Mouse (Mus musculus): ENCODE results near the gene Pwwp2b.

Gene Pwwp2b

DNA sequence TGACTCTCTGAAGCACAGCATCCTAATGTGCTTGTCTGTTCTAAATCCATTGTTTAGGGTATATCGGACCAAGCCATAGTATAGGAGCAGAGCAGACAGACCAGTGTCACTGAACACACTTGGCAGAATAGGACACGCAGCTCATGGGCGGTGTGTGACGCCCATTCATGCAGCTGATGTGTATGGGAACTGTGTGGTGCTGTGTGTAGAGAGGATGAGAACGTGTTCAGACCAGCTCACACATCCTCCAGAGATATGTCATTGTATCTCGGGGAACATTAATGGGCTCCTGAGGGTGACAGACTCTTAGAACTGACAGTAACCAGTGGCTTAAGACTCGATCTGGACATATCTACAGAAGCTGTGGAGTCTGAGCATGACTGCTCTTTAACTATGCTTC, 21.9 kb upstream of the Pwwp2b start:
- no peak for DNase-seq

DNA sequence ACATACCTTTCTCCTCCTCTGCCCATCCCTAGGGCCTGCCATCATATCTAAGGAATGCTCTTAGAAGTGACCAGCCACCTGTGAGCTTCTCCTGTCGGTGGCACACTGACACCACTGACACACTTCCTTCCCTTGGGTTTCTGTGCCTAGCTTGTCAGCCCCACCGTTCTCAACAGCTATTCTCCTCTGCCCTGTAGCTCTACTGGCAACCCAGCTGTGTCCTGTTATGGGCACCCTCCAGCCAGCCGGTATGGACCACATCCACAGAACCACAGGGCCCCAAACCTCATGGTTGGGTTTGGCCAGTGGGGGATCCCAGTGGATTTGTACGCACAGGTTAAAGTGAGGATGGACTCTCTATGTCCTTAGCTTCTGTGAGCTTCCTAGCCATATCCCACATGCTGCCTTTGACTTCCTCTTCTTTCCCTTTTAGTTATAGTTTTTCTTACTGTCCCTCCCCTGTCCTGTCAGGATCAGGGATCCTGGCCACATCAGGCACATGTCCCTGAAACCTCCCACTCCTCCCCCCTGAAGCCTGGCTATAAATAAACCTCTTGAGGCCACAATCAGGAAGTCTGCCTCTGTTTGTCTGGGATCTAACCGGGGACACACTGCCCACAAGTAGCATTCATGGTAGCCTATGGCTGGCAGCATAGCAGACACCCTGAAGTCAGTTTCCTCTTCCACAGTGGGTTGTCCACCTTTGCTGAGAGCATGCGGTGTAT, 19.7 kb upstream of the Pwwp2b start:
- DNase-seq = no peak

DNA sequence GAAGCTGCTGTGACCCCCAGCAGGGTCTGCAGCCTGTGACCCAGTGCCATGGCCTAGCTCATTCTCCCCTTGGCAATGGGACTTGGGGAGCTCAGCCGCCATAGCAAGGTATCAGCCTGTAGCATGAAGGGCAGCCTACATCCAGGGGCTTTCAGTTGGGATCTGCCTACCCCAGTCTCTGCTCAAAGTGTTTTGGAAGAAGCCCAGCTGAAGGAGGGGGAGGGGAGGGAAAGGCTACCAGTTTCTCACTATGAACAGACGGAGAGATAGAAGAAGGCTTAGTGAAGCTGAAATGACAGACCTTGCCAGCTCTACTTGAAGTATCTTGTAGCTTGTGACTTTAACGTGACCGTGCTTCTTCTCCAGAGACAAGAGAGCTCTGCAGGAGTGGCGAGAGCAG, 18.4 kb upstream of the Pwwp2b start:
- no peak for DNase-seq

DNA sequence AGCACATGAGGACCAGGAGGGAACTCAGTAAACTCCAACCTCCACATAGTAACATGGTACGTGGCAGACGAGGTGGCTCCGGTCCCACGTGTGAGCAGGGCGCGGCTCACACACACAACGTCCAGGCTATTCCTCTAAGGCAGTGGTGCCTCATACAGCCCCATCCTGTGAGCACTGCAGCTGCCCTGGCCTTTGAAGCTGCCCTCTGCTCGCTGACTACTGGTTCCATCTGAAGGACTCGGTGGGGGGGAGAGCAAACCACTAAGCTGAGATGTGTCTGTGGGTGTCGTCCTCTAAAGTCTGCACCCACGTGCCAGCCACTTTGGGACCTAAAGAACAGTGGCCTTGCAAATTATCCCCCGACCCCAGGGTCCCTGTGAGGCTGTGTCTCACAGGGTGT, 18.0 kb upstream of the Pwwp2b start:
- no peak for DNase-seq

DNA sequence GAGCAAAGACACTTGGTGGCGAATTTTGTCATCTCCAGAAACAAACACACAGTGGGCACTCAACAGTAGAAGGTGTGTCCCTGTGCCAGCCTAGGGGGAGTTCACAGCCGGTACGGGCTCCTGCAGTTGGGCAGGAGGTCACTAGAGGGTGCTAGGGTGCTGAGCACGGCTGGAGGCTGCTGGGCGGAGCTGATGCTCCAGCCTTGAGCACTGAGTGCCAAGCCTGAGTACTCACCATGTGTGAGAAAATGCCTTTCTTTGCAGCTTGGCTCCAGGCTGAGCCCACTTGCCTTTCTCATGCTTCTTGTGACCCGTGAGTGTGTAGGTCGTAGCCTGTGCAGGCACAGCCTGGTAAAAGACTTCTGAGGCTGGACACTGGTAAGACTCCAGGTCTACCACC, 14.6 kb upstream of the Pwwp2b start:
- peak; percentile 85 for DNase-seq

DNA sequence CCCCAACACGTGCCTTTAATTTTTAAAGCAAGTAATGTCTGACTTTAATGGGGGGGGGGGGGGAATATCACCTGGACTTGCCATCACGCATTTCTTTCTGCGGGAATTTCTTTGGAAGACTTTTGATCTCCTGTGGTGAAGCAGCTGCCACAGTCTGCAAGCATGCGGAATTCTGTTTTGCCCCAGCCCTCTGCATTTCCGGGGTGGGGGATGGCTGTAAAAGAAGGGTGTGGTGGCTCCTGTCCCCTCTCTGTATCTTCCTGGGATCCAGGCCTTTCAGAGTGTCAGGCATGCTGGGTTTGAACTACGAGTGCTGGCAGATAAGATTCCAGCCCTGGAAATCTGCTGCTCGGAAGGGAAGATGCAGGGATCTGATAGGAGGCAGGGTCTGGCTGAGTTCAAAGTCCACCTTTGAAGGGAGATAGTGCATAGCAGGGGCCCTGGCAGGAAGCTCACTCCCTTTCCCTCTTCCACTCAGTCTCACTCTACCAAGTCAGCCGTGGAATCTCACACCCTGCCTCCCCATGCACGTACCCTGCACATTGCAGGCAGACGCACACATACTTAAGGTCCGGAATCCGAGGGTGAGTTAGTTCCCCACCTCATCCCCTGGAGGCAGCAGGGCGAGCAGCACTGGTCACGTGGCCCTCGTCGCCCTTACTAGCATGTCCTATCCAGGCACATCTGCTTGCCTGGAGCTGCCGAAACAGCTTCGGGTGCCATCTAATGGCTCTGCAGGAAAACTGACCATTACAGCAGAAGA, 13.7 kb upstream of the Pwwp2b start:
- DNase-seq = no peak

DNA sequence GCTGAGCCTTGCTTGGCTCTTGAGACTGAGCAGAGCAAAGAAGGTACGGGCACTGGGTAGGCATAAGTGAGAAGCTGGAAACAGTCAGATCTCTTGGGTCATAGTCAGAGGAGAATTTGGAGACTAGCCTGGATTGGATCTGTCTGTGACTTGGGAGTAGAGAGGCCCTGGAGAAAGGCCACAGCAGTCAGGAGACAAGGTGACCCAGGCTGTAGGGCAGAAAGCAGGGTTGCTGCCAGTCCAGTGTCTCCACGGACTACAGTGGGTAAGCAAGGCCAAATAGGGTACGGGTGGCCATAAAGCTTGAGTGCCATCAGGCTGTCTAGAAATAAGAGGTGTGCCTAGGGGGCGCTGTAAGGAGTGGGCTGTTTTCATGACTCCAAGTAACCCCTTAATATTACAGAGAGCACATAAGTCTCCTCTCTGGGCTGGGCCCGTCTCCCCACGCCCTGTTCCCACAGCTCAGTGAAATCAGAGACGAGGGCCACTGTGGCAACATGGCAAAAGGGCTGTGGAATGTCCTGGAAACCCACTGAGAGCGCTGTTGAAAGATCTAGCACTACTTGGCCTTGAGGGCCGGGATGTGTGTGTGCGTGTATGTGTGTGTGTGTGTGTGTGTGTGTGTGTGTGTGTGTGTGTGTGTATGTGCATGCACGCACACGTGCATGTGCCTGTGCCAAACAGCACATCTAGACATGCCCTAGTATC, 12.5 kb upstream of the Pwwp2b start:
- DNase-seq = no peak

DNA sequence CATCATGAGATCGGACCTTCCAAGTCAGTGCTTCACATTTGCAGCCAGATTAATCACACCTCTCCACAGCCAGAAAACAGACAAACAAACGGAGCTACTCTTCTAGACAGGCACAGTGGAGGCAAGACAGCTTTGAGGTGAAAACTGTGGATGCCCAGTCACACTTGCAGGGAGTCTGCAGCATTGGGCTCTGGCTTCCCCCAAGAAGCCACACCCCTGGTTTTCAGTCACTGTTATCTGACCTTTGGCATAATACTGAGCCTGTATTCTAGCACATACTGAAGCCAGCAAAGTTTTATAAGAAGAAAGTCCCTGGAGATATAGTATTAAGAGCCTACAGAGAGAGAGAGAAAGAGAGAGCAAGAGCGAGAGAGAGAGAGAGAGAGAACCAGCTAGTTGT, 8.8 kb upstream of the Pwwp2b start:
- DNase-seq = no peak

DNA sequence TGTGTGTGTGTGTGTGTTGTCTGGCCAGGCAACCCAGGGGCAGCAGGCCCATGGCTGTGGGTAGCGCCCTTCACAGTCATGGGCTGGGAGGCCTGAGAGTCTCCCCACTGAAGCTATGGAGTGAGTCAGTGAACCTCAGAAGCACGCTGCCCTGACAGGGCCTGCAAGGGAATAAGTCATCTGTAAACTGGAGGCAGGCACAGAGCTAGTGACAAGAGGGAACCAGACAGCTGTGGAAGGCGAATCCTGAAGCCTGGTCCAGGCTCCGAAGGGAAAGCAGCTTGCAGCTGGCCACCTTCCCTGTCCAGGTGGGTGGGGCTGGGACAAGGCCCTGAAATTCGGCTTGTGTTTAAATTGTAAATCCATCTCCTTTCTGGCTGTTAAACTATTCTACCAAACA, 2.2 kb upstream of the Pwwp2b start:
- DNase-seq = peak; percentile 47

DNA sequence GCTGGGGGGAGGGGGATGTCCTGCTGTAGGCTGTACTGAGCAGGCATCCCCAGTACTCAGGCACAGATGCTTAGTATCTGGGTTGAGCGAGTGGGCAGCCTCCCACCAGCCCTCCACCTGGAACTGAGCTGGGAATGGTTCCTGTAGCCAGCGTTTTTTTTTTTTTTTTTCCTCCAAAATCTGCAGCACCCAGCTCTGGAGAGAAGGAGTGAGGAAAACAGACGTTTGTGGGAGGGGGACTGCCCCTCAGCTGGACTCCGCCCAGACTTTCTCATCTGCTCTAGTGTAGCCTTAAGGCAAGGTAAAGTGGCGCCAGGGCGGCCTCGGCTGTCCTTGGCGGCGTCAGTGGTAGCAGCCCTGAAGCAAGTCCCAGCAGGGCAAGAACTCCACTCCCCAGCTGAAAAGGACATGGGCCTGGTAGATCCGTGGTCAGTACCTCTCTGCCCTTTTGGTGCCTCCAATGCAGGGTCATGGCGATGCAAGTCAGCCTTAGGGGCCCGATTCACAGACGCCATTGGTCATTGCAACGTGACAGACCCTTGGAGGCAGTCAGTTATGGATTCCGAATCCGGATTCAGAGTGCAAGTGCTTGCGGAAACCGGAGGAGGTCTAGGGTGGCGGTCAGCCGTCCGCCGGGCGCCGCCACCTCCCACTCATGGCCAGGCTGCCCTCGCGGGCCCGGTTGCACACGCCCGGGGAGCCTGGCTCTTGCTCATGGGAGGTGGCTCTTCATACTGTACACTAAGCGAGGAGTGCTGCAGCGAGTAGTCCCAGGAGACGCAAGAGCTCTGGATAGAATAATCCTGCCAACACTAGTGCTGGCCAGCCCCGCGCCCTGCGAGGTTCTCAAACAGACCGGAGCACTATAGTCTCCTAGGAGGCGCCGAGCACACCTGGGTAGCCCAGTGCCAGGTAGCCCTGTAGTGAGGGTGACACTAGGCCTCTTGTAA, 1.1 kb upstream of the Pwwp2b start:
- peak; percentile 73 for DNase-seq

DNA sequence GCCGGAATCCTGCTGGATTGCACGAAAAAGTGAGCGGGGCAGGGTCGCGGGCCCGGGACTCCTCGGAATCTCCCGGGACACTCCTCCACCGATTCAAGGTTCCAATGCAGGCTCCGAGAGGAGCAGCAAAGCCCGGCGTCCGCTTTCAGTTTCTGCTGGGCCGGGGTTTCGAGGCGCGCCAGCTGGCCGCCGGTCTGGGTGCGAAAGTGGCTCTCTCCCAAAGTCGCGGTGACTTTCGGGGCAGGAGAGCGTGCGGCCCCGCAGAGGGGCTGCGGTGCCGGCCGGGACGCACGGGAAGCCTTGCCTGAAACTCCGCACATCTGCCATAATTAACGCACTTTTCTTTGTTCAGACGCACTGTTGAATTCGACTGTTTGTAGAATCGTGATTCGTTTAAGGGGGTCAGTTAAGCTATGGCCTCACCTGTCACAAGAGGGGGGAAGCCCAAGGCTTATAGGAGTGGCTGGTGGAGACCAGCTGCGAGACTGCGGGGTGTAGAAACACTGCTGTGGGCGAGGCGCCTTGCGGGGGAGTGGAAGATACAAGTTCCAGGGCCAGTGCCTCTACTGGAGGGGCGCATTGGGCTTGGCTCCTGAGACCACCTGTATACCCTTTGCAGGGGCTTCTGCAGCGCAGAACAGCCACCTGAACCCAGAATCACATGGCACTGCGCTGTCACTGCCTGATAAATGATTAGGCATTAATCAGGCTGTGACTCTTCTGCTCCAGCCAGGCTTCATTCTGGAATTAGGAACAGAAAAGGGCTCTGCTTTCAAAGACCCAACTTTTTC, 528 bp downstream of the Pwwp2b start:
- DNase-seq = no peak

DNA sequence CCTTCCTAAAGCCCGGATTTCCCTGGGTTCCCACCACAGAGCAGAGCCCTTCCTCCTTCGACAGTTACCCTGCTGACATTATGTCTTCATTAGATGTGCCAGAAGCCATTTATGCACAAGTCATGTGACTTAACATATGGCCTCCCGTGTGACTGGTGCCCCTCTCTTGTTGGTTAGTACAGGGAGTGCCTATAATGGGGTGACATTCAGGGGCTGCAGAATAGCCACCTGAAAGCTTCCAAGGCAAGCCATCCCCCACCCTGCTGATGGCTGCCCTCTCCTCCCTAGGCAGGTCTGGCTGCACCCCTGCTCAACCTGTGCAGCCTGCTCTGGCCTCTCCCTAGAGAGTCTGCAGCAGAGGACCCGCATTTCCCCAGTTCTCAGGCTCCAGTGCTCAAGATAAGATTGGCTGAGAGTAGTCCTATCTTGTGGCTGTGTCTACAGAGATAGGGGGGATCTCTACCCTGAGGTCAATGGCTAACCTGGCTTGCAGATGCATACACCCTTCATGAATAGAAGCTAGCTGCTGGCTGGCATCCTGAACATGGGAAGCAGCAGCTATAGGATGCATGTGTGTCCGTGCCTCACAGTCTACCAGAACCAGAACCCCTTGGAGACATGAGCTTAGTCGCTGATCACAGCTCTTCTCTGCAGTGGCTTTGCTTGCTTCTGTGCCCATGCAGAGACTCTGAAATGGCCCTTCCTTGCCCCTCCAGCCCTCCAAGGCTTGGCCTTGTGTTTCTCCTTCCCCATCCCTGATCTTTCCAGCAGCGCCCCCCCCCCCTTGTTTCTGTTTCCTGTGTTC, 1.3 kb downstream of the Pwwp2b start:
- DNase-seq = no peak

DNA sequence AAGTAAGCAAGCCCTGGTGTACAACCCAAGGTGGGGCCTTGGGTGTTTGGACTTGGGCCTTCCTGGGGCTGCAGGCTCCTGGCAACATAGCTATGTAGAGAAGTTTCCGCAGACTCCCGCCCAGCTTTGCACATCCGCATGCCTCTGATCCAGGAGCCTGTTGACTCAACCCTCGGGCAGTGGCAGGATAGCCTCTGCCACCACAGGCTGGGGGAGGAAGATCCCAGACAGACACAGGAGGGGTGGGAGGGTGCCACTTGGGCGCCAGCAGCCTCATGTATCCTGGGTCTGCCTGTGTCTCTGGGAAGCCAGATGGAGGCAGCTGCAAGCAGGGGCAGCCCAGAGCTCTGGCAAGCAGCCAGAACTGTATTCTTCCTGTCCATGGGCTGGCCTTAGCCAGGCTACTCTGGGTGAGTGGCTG, 3.6 kb downstream of the Pwwp2b start:
- no peak for DNase-seq

DNA sequence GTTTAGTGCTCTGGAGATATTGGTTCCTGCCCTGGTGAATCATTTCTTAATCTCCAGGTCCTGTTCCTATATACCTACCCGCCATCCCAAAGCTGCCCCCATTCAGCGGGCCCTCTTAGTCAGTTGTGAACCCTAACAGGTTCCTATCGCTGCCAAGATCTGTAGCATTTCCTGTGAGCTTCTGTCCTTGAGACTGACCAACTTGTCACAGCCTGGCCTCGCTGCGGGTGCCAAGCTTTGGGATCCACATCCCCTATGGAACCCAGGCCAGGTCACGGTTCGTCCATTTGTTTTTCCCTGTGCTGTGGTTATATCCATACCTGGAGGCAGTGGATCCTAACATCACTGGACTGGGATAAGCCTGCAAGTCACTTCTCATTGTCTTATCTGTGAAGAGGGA, 4.3 kb downstream of the Pwwp2b start:
- no peak for DNase-seq

DNA sequence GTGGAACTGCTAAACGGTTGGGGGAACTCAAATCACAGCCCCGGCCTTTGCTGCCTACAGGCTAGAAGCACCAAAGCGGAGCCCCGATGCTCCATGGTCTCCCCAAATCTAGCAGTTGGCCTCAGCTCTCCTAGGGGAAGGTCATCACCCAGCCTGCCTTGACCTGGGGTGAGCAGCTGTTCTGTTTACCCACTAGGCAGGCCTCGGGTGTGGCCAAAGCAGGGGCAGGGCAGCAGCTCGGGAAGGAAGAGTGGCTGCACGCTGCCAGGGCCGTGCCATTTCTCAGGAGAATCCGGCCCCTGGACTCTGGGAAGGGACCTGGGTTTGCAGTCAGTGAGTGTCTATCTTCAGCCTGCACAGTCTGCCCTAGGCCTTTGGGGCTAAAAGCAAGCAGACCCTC, 4.7 kb downstream of the Pwwp2b start:
- no peak for DNase-seq

DNA sequence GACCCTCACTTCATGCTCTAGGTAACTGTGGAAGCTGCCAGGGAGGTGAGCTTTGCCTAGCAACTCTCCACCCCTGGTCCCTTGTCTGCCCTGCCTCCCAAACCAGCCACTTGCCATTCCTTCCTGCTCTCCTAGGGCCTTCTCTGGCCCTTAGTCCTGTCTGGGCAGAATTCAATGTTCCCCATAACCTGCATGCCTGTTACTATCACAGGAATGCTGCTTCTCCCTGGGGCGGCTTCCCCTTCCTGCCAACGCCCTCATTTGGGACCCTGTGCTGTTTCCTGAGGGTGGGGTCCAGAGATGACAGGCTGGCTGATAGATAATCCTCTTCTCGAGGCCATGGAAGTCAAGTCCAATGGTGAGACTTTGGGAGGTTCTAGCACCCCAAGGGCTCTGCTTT, 5.2 kb downstream of the Pwwp2b start:
- no peak for DNase-seq

DNA sequence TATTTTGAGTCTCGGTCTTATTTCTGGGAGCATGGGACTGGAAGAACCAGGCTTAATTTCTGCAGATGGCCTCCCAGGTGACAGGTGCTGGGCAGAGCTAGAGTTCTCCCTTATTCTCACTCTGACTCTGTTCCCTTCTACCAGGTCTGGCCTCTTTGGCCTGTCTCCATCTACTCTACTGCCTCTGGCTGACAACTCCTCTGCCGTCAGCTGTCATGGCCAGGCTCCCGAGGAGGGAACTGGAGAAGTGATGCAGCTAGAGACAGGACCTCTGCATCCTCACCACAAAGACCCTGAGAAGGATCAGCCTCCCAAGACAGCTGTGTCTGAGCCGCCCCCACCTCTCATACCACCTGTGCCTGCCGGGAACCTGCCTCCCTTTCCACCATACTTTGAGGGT, 6.3 kb downstream of the Pwwp2b start:
- no peak for DNase-seq

DNA sequence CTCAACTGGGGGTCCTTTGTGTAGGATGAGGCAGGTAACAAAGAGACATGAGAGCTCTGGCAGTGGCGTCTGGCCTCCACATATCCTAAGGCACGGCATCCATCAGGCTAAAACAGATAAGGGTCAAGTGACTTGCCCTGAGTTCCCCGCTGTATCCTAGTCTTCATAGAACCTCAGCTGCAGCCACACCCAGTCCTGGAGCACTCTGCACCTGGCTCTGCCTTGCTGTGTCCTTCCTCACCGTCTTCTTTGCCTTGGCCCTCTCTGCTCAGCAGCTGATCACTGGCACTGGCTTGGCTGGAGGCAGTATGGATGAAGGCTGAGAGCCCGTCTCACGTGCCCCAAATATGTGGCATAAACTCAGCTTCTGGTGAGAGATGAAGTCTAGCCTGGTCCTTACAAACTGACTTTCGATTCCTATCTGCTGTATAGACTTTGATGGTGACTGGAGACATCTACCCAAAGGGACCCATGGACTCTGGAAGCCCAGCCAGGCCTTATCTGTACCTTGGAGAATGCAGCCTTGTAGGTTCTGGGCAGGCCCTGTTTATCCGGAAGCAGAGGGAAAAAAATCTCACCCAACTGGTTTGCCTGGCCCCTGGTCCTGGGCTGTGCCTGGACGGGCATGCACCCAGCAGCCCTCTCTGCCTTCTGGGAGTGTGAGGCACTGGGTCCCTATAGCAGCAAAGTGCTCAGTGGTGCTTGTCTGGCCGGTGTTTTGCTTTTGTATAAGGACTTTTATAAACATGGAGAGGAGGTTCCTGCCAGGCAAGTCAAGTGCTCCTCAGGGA, 9.7 kb downstream of the Pwwp2b start:
- no peak for DNase-seq

DNA sequence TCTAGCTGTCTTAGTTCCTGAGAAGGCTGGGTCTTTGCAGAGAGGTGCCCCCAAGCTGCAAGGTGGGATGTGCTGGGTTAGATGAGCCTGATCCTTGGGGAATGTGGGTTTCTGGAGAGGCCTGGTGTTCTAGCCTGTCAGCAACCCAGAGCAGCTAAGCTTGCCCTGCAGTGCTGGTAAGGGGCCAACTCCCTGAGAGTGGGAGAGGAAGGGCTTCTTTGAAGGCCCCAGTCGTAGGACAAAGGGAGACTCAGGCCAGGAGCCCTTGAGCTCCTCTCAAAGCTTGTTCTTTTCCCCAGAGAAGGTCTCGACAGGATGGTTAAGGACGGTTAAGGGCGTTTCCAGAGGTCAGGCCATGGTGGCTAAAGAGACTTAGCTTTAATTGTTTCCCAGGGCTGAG, 16.1 kb downstream of the Pwwp2b start:
- DNase-seq = no peak

DNA sequence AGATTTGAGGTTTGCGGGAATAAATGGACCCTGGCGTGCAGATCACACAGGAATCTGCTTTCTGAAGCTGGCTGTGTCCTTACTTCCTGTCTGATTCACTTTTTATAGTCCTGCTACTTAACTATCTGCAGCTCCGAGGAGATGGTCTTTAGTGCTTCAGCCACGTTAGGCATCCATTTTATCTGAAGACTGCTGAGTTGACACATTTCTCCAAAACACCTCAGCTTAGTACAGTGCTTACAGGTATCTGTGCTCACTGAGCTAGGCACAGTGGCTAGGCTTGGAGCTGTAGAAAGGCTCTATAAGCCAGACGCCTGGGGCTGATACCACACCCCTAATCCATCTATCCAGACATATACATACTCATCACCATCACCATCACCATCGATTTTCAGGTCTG, 17.4 kb downstream of the Pwwp2b start:
- DNase-seq = no peak

Measured in right cerebral cortex, postnatal 25 days (tissue).